Mouse (Mus musculus) heart, adult 11 months (tissue): ENCODE measurements around the gene Sema3d.

Experiments
- DNase-seq: peaks from one replicate; pipeline ENCODE4 v3.0.0; 2022

Sema3d gene

GRCm38 (mm10) chr5:12499791-12500504, 116.8 kb downstream of the Sema3d start:
- no peak for DNase-seq

GRCm38 (mm10) chr5:12512471-12512870, 129.3 kb downstream of the Sema3d start:
- DNase-seq, result no peak

DNA sequence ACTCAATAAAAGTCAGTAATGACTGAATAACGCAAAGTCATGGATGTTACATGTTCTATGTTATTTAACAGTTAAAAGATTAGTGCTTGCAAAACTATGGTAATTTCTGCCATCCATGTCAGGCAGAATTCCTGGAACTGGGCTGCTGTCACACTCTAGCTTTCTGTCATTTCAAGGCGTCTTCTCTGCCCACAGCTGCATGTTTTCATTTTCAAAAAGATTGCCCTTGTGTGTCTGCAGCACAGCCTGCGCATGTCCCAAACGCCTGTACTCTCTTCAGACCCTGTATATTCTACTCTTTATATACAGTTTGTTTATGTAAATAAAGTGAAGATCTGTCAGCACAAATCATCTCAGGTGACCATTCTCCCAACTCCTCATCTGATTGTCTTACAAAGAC, 132.1 kb downstream of the Sema3d start:
- DNase-seq, result no peak

- DNase-seq, result no peak
Observed at GRCm38 (mm10) chr5:12525235-12525767, 142.1 kb downstream of the Sema3d start.

DNA sequence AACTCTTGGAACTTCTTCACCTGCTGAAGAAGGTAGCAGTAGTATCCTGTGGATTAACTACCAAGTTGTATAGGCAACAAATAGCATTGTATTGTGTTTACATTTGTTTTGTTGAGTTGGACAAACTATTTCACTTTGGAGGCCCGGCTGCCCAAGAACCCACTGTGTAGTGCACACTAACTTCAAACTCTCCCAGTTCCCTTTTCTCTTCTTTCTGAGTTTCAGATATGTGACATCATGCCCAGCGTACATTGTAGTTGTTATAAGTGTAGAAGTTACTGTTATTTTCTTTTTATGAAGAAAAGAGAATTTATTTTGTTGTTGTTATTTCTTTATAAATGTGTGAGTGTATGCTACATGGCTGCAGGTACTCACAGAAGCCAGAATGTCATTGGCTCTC, 145.4 kb downstream of the Sema3d start:
- no peak for DNase-seq

- no peak for DNase-seq
Observed at GRCm38 (mm10) chr5:12529771-12530170, 146.6 kb downstream of the Sema3d start.

- DNase-seq, result no peak
Observed at GRCm38 (mm10) chr5:12541268-12541667, 158.1 kb downstream of the Sema3d start.

GRCm38 (mm10) chr5:12549046-12549669, 166.0 kb downstream of the Sema3d start:
- DNase-seq, result no peak

DNA sequence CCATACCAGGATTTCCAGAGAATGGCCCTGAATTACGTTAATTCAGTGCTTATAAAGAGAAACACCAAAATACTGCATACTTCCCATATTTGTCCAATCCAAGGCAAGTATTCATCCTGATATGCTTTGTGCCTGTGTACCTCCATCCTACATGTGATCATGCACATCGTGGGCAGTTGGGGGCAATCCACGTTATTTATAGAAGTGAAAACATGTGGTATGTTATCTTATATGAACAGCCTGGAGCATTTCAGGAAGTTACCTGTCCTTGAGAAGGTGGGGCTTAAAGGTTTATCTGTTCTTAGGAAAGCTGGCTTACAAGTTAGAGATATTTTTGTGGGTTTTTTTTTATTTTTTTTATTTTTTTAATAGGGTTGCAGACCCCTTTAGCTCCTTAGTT, 172.2 kb downstream of the Sema3d start:
- no peak for DNase-seq

- DNase-seq, result no peak
Observed at GRCm38 (mm10) chr5:12557889-12558288, 174.7 kb downstream of the Sema3d start.

DNA sequence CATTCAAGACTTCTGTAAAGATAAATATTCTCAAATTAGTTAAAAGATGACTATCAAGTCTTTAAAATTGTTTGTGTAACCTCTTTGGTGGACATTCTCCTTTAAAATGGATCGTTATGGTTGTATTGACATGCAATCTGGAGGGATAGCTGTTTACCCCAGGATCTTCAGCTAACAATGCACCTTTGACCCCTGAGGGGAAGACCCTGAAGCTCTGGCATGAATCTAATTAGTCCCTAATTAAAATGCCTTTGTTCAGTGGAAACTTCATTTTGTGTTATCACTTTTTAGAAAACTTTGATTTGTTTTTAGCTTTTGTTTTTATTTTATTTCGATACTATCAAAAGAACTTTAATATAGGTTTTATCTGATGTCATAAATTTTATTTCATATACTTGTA, 178.6 kb downstream of the Sema3d start:
- DNase-seq, result no peak

DNA sequence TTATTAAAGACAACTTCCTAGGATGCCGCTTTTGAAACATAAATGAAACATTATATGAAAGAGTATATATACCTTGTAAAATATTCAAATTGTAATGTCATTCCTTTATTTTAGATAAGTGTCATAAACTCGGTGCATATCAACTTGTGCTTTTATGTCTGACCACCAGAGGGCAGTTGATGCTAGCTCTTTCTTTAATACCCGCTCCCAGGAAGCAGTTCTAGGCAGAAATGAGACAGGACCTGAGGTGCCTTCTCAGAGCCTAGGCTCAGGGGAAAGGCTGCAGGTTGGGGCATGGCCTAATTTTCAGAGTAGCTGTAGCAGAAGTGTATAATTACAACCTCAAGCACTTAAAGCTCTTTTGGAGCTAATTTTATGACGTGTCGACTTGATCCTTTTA, 179.0 kb downstream of the Sema3d start:
- DNase-seq, result no peak

GRCm38 (mm10) chr5:12563132-12563531, 179.9 kb downstream of the Sema3d start:
- no peak for DNase-seq

DNA sequence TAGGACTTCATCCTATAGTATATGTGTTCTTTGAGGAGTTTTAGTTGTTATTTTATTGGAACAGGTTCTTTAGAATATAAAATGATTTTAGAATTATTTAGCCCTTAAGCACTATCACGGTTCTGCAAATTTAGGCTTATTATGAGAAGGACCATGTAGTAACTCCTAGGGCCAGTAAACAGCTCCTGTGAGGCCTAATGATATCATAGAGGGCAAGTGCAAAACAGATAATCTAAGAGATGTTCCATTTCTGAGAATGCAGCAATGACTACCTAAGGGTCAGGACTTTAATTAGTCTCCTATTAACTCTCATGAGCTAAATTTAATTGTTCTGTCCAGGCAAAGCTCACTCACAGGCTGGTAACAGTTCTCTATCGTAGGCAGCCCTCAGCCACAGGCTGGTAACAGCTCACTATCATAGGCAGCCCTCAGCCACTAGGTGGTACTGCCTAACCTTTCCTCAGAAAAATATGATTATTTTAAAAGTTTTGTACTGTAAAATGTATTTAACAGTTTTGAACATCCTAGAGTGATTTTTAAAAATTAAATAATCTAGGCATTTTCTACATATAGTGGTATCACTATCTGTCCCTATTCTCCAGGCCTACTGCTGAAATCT, 181.5 kb downstream of the Sema3d start:
- DNase-seq, result no peak

GRCm38 (mm10) chr5:12566568-12566967, 183.4 kb downstream of the Sema3d start:
- no peak for DNase-seq

- DNase-seq, result no peak
Observed at GRCm38 (mm10) chr5:12574551-12574950, 191.4 kb downstream of the Sema3d start.

DNA sequence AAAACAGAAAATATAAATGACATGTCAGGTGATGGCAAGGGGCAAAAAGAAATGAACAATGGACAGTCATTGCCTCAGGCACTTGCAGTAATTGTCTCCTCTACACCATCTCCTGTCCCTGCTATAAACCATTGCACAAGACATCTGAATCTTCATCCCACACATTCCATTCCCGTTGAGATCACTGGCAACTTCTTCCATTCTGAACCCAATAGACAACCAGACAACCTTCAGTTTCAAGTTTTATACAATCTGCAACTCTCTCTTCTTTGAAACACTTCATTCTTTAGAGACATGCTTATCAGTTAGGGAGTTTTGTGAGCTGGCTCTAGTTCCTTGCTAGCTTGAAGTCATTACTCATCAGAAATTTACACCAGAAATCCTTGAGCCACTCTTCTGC, 192.1 kb downstream of the Sema3d start:
- DNase-seq, result no peak

- DNase-seq, result no peak
Observed at GRCm38 (mm10) chr5:12579752-12580151, 196.6 kb downstream of the Sema3d start.

GRCm38 (mm10) chr5:12582540-12582939, 199.4 kb downstream of the Sema3d start:
- DNase-seq, result no peak

GRCm38 (mm10) chr5:12583293-12583834, 200.2 kb downstream of the Sema3d start:
- no peak for DNase-seq

GRCm38 (mm10) chr5:12584886-12585285, 201.7 kb downstream of the Sema3d start:
- DNase-seq, result no peak

GRCm38 (mm10) chr5:12634227-12634980, 251.2 kb downstream of the Sema3d start:
- no peak for DNase-seq
